Mouse (Mus musculus) liver, adult 2 months (tissue): ENCODE results near the gene Upk1a. TPM values are rescaled to one million over a fixed set of nuclear protein-coding genes. Genes with fewer than 3 reads are reported as not detected.

Source experiments
- DNase-seq: peaks from one replicate; pipeline ENCODE4 v3.0.0-alpha.2; 2011; ENCODE audit warnings: low read depth, low spot score; ENCODE audit errors: extremely low read depth
- H3K27ac ChIP-seq: fragments of 200-500 bp; replicated peaks from 2 replicates; pipeline ENCODE4 v1.5.1; 2012; ENCODE audit warnings: low read depth, mild to moderate bottlenecking, control low read depth, inconsistent platforms, low read length; ENCODE audit not compliant: insufficient read depth
- H3K27me3 ChIP-seq: fragments of 200-500 bp; 2 replicates; pipeline ENCODE4 v1.6.1; 2012; ENCODE audit warnings: mild to moderate bottlenecking, moderate library complexity, low read length, inconsistent platforms; ENCODE audit not compliant: control insufficient read depth, insufficient read depth
- H3K36me3 ChIP-seq: fragments of 200-500 bp; 2 replicates; pipeline ENCODE4 v1.6.1; 2012; ENCODE audit warnings: low read length, inconsistent platforms; ENCODE audit not compliant: control insufficient read depth, insufficient read depth
- H3K4me1 ChIP-seq: fragments of 200-500 bp; 2 replicates; pipeline ENCODE4 v1.6.1; 2011; ENCODE audit warnings: low read length; ENCODE audit not compliant: control insufficient read depth, insufficient read depth
- H3K4me3 ChIP-seq: fragments of 200-500 bp; 2 replicates; pipeline ENCODE4 v1.5.1; 2011; ENCODE audit warnings: low read depth, mild to moderate bottlenecking, control low read depth, low read length, moderate library complexity; ENCODE audit not compliant: insufficient read depth
- H3K79me2 ChIP-seq: fragments of 200-500 bp; 2 replicates; pipeline ENCODE4 v1.6.1; 2012; ENCODE audit warnings: inconsistent platforms, mild to moderate bottlenecking, low read length, moderate library complexity; ENCODE audit not compliant: control insufficient read depth, insufficient read depth
- H3K9ac ChIP-seq: fragments of 200-500 bp; 2 replicates; pipeline ENCODE4 v1.6.1; 2012; ENCODE audit warnings: low read depth, mild to moderate bottlenecking, control low read depth, inconsistent platforms, low read length
- CTCF ChIP-seq: fragments of 200-500 bp; IDR thresholded peaks from 2 replicates; pipeline ENCODE4 v1.5.1; 2011; ENCODE audit warnings: low read depth, low read length, control low read depth
- POLR2A ChIP-seq: fragments of 200-500 bp; IDR thresholded peaks from 2 replicates; pipeline ENCODE4 v1.6.1; 2011; ENCODE audit warnings: low read length, control low read depth; ENCODE audit not compliant: insufficient read depth; ENCODE audit errors: extremely low read depth
- WGBS: fragments of 180-500 bp; shearing (Covaris S2); methylation state at CpG from one replicate; pipeline ENCODE4 v1.1.7; 2018; 5-methylcytosine and 5-hydroxymethylcytosine counted together
- polyA plus RNA-seq: library from polyadenylated mRNA; depleted of rRNA; stranded (reverse); fragments of >200 nt; gene quantifications from 2 replicates; pipeline ENCODE4 v1.2.3, GENCODE M21; 2012
- total RNA-seq: library from RNA; depleted of rRNA; stranded (reverse); fragments of >200 nt; gene quantifications from 2 replicates; pipeline ENCODE4 v1.2.3, GENCODE M21; 2014

The Upk1a gene
- total and polyA plus RNA-seq, 2 experiments = 0.23 TPM; not detected in 1

GRCm38 (mm10) chr7:30634621-30635020 is 22.0 kb upstream of the Upk1a start:
- 3% methylated on average over 20 of the region's 20 CpGs for WGBS
- Histone ChIP-seq H3K27ac (no peak overlapping the region), H3K79me2 (no peaks in the 10 kb centered on the region), H3K4me1 (no peaks in the 10 kb centered on the region), H3K36me3 (no peaks in the 10 kb centered on the region), H3K4me3 (no peak overlapping the region), H3K9ac (no peak overlapping the region), H3K27me3 (peaks cover 11% of the 10 kb centered on the region; the same call in 1 of the 2 replicates)
- TF ChIP-seq CTCF (peak; percentile 75), POLR2A (no peak)
- no peak for DNase-seq

DNA sequence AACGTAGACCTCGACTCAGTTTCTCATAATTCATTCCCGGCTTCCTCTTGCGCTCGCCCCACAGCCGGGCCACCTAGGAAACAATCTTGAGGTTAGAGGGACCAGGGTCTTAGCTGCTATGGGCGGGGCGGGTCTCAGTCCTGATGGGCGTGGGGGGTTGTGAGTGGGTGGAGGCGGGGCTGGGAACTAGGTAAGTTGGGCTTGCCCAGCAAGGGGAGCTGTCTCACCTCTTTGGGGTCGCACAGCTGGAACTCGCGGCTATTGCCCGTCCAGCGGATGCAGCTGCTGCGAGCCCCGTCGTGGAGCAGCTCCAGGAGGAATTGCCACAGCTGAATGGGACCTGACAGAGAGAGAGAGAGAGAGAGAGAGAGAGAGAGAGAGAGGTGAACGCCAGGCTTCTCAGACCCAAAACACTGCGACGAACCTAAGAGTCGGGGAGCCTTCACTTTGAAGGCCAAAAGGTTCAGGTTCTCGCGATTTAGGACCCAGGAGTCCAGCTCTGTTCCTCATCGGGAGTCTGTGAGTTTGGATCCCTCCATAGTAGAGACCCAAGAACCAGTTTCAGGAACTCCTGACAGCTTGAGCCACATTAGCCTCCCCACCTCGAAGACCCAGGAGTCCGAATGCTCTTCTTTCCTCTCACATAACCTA is 21.2 kb upstream of the Upk1a start:
- peaks cover 11% of the 10 kb centered on the region; the same call in 1 of the 2 replicates for H3K27me3 ChIP-seq
- H3K4me1 ChIP-seq = no peaks in the 10 kb centered on the region
- H3K4me3 ChIP-seq = no peak overlapping the region
- WGBS = 15% methylated on average over 27 of the region's 27 CpGs
- no peak for DNase-seq
- H3K27ac ChIP-seq = no peak overlapping the region
- H3K79me2 ChIP-seq = no peaks in the 10 kb centered on the region
- TF ChIP-seq POLR2A (no peak), CTCF (no peak)
- no peaks in the 10 kb centered on the region for H3K36me3 ChIP-seq
- H3K9ac ChIP-seq = no peak overlapping the region

DNA sequence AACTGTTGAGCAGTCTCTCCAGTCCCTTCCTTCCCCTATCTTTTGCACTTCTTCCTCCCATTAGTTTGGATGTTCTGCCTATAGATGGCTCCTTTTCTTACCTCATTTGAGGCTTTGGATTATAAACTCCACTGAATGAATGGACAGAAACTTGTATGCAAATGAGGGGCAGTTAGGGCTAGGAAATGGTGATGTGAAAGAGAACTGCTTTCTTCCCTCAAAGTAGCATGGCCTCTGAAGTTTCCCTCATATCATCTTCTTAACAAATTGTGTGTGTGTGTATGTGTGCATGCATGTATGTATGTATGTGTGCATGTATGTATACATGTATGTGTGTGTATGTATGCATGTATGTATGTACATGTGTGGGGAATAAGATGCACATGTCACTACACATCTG is 16.4 kb upstream of the Upk1a start:
- H3K27ac ChIP-seq = no peak overlapping the region
- H3K4me1 ChIP-seq = peaks cover 4% of the 10 kb centered on the region
- no peak for TF ChIP-seq CTCF
- no peak for TF ChIP-seq POLR2A
- H3K27me3 ChIP-seq = peaks cover 8% of the 10 kb centered on the region; the same call in 1 of the 2 replicates
- H3K36me3 ChIP-seq = peaks cover 4% of the 10 kb centered on the region; the same call in 1 of the 2 replicates
- no peak overlapping the region for H3K4me3 ChIP-seq
- peaks cover 17% of the 10 kb centered on the region for H3K79me2 ChIP-seq
- no peak for DNase-seq
- H3K9ac ChIP-seq = no peak overlapping the region

- Histone ChIP-seq H3K36me3 (peaks cover 18% of the 10 kb centered on the region; the same call in 1 of the 2 replicates), H3K9ac (no peak overlapping the region)
- WGBS = 88% methylated on average over 5 of the region's 5 CpGs
Observed at GRCm38 (mm10) chr7:30626647-30627046, 14.0 kb upstream of the Upk1a start.

DNA sequence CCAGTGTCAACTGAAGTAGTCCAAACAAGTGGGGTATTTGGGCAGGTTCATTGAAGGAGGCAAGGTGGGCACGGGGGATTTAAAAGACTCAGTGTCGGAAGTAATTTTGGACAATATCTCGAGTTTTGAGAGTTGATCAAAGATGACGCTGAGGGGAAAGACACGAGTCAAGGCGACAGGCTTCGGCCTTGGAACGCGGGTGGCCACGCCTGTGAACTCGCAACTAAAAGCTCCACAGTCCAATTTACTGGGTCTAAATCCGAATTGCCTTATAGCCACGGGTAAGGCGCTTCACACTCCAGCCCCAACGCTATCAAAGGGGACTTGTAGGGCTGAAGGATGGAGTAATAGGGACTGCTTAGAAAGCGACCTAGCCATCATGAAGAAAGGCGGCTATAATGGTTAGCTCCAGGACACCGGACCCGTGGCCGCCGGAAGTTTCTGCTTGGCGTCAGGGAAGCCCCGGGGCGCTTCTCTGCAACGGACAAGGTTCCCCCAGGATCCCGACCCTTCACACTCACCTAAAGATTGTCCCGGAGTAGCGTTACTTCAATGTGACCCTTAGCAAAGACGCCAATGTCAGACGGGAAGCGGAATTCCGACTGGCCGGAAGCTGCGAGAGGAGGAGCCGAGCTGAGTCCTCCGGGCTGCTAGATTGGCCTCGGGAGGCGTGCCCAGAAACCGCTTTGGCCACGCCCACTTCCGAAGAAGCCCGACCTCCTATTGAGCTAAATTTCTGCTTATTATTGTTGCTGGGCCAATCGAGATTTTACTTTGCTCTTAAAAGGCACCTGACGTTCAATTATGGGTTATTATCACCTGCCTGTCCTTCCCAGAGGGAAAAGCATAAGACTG is 13.1 kb upstream of the Upk1a start, which contains the start of gene Cox6b1:
Cox6b1 (minus strand) TSS at position 622 of the 855 bp plus-strand sequence.
- DNase-seq = peak; percentile 90
- H3K27ac ChIP-seq = peak within 1 kb of the TSS; percentile 99
- TF ChIP-seq CTCF (no peak), POLR2A (peak; percentile 52; the same call in 1 of the 2 replicates)
- peaks cover 25% of the 10 kb centered on the region for H3K79me2 ChIP-seq
- no peaks in the 10 kb centered on the region for H3K27me3 ChIP-seq
- peak within 1 kb of the TSS; percentile 97 for H3K9ac ChIP-seq
- under 1% methylated on average over 44 of the region's 44 CpGs for WGBS
- peak within 1 kb of the TSS; percentile 97 for H3K4me3 ChIP-seq
- H3K36me3 ChIP-seq = peaks cover 22% of the 10 kb centered on the region
- H3K4me1 ChIP-seq = peaks cover 12% of the 10 kb centered on the region

More at GRCm38 (mm10) chr7:30626647-30627046, 14.0 kb upstream of the Upk1a start:
- H3K27ac ChIP-seq = no peak overlapping the region
- H3K4me1 ChIP-seq = peaks cover 7% of the 10 kb centered on the region
- peaks cover 25% of the 10 kb centered on the region for H3K79me2 ChIP-seq
- H3K27me3 ChIP-seq = no peaks in the 10 kb centered on the region
- TF ChIP-seq CTCF (no peak), POLR2A (no peak)
- H3K4me3 ChIP-seq = no peak overlapping the region
- no peak for DNase-seq

- TF ChIP-seq POLR2A (no peak), CTCF (peak; percentile 62; the same call in 1 of the 2 replicates)
- DNase-seq = no peak
- Histone ChIP-seq H3K27me3 (no peaks in the 10 kb centered on the region), H3K79me2 (peaks cover 8% of the 10 kb centered on the region; the same call in 1 of the 2 replicates), H3K4me1 (peaks cover 8% of the 10 kb centered on the region), H3K27ac (no peak overlapping the region), H3K4me3 (no peak overlapping the region), H3K9ac (no peak overlapping the region), H3K36me3 (peaks cover 39% of the 10 kb centered on the region)
- WGBS = 82% methylated on average over 3 of the region's 3 CpGs
Observed at GRCm38 (mm10) chr7:30619202-30619601, 6.6 kb upstream of the Upk1a start.
